Mouse (Mus musculus): ENCODE measurements around the gene Smc3.
A peak's percentile ranks its signal among the peaks of the same experiment; 100 is the strongest.
"Not testable (repeated sequence)": the region's sequence is repeated elsewhere in the genome, so short reads cannot be mapped to it uniquely, and the experiment has no call there.

Gene Smc3

DNA sequence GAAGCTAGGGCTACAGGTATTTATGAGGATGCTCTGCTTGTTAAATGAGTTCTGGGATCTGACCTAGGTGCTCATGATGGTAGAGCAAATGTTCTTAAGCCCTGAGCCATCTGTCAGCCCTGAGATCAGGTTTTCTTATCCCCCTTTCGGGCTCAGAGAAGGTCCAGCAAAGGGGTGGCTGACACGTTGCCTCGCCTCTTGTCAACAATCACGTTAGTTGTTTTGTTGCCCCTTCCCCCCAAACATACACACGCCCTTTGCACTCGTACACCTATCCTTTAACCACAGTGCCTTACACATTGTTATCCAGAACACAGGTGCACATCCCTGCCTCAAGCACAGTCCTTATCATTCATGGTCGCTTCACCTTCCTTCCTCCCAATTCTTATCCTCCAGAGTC, 50.7 kb downstream of the Smc3 start:
- DNase-seq (ENCODE audit: inconsistent age in 2 of 2, low spot score in 1 of 2) = no peak

DNA sequence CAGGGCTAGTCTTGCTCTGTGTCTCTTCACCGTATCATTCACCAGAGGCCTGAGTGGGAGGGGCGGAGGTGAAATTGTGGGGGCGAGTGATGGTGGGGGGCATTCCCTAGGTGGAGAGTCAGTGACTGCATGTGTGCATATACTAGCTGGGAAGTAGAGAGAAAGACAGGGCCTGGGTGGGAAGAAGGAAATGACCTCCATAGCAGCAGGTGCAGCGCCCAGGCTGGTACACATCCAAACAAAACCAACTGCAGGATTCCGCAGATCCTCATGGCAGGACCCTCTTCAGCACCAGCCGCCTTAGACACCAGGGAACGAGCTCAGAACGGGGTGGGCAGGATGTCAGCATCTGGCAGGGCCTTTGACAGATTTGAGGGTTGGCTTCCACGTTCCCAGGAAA, 52.1 kb downstream of the Smc3 start:
- no peak for DNase-seq (ENCODE audit: inconsistent age in 2 of 2, low spot score in 1 of 2)

DNA sequence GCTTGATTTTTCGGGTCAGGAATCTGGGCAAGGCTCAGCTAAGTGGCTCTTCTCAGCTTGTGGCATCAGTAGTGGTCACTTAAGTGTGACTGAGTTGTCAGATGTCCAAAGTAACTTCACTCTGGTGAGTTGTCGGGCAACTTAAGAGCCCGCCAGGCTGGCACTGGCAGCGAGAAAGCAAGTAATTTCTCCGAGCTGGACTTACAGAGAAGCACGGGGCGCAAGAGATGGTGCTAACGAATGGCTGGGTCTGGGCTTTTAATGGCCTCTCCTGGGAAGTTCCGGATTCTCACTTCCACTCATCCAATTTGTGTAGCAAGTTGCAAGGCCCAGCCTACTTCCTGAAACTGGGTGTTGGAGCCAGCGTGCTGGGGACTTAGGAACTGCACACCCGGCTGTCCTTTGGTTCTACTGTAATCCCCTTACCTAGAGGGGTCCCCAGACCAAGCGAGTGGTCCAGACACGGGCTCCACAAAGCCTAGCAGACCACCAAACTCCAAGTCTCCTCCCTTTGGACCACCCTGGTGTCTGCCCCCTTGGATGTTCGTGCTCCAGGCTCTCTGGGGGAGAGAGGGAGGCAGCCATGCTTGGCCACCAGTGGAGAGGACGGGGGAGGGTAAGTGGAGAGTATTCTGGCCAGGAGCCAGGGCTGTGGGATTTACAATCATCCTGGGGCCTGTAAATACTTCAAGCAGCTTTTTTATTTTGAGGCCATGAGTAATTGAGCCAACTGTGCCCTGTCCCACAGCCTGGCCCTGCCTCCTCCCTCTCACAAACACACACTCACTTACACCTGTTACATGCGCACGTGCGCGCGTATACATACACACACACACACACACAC, 53.6 kb downstream of the Smc3 start:
- DNase-seq (ENCODE audit: inconsistent age in 2 of 2, low spot score in 1 of 2) = no peak

DNA sequence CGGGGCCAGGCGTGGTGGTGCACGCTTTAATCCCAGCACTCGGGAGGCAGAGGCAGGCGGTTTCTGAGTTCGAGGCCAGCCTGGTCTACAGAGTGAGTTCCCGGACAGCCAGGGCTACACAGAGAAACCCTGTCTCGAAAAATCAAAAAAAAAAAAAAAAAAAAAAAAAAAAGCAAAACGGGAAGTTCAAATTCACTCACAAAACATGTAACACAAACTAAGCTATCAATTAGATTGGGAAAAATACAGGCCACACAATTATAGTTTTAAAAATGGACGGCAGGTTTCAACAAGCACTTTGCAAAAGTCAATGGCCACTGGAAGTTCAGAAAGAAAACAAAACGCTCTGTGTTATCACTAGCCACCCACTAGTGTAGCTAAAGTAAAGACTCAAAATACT, 56.2 kb downstream of the Smc3 start:
- not testable (repeated sequence) for DNase-seq (ENCODE audit: inconsistent age in 2 of 2, low spot score in 1 of 2)

DNA sequence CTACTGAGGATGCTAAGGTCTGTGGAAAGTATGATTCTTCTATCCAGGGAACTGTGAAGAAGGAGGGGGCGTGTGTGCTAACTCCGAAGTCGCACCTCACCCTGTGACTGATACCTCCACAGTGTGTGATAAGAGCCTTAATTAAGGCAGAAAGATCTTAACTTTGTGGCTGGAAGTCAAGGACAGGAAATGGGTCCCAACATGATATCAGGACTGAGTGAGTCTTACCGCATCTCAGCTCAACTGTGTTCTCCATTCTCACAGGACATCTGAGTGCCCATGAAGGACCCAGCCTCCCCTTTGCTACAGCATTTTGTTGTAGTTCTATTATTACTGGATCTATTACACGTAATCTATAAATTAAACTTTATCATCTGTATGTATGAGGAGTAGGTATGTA, 57.2 kb downstream of the Smc3 start:
- no peak for DNase-seq (ENCODE audit: inconsistent age in 2 of 2, low spot score in 1 of 2)

DNA sequence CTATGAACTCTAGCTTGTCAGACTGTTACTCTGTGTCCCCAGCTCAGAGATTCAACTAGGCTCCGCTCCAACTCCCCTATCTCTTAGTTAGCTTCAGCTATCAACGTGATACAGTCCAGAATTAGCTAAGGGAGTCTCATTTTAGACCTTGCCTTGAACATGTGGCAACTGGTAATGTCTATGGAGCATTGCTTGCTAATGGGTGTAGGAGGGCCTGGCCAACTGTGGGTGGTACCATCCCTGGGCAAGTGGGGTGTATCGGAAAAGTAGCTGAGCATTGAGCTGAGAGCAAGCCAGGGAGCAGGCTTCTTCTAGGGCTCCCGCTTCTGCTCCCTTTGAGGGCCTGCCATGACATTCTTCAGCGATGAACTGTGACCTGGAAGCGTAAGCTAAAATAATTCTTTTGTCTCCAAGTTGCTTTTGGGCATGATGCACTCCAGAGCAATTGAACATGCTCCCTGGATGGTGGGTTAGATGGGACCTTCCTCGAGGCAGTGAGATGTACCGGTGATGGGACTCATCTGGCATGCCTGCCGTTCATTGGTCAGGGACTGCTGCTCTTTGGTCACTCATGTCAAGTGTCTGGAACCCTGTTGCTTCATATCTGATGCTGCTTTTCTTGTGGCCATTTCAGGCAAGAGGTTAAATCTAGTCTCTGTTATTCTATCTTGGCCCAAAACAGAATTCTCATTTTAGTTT, 60.7 kb downstream of the Smc3 start:
- no peak for DNase-seq (ENCODE audit: inconsistent age in 2 of 2, low spot score in 1 of 2)

DNA sequence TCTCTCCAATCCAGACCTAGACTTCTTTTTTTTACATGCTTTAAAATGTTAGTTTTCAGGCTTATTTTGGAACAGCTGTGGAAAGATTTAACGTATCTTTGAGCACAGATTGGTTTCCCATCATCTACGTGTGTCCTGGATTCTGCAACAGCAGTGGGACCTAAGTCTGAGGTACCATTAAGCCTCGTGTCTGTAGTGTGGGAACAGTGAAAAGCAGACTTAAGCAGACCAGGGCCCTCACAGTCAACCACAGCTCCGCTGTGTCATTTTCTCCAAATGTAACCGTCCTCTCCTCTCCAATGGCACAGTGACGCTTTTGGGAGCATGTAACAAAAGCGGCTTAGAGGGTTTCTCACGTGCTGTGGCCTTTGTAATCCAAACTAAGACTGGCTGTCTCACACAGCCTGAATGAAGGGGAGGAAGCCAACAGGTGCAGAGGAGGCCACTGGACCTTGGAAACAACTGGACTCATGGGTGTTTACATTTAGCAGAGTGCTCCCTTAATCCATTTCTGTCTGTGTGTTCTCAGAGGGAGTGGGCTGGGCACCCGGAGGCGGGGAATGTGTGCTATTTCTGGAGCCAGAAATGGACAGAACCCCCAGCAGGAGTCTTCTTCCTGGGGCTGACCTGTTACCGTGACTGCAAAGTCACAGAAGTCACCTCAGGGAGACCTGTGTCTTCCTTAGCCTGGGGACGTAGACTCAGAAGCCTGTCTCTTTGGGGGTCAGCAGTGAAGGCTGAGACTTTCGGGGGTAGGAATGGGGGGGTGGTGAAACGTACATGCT, 61.9 kb downstream of the Smc3 start:
- no peak for DNase-seq (ENCODE audit: inconsistent age in 2 of 2, low spot score in 1 of 2)

DNA sequence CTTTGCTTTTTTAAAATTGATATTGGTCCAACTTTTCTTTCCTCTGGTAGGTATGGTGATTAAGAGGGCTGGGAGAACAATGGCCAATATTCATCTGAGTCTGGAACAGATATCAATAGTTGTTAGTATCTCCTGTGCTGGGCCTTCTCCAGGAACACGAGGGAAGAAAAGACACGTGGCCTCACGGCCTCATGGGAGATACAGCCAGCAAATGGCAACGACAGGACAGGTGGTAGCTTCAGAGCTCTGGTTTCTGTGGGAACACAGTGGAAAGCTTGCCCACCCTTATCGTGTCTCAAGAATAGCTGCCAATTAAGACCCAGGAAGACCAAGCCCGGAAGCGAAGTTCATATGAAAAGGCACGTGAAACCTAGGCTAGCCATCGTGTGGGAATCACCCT, 64.6 kb downstream of the Smc3 start:
- DNase-seq (ENCODE audit: inconsistent age in 2 of 2, low spot score in 1 of 2) = no peak

DNA sequence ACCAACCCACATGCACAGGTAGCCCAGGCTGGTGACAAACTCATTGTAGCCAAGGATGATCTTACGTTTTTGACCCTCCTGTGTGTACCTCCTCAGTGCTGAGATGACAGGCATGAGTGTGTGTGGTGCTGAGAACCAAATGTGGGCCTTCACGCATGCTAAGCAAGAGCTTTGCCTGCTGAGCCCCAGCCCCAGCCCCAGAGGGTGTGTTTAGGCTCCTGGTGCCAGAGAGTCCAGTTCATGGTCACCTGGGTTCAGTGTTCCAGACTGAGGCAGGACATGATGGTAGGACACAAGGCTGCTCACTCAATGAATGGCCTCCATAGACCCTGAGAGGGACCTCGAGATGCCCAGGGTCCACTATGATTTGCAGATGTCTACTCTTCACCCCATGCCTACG, 65.2 kb downstream of the Smc3 start:
- DNase-seq (ENCODE audit: inconsistent age in 2 of 2, low spot score in 1 of 2) = no peak

DNA sequence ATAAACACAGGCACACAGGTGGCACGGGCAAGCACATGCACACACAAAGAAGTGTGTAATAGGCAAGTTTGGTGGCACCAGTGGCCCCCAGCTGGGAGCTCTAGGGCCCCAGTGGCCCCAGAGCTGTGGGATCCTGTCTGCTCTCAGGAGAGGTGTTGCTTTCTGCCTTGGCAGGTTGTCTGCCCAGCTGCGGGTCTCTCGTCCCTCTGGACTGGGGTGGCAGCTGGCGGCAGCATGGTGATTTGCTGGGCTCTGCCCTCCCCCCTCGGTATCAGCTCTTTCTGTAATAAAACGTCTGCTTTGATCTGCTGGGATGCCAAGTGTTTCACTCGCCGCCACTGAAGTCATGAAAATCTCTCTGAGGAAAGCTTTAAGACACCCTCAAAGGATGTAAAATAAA, 66.5 kb downstream of the Smc3 start:
- no peak for DNase-seq (ENCODE audit: inconsistent age in 2 of 2, low spot score in 1 of 2)

DNA sequence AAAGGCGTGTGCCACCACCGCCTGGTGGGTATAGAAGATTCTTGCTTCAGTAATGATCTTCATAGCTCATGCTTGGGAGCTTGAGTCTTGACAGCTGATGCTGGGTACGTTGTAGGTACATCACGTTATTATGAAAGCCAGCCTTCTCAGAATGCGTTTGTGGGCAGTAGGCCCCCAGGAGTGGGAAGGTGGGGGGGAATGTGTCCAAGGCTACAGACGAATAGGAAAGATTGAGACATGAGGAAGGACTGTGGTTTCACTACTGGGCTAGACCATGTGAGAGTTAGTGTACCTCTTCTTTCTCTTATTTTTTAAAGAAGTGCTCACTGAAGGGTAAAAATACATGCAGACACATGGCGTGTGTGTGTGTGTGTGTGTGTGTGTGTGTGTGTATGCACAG, 68.6 kb downstream of the Smc3 start:
- no peak for DNase-seq (ENCODE audit: inconsistent age in 2 of 2, low spot score in 1 of 2)

DNA sequence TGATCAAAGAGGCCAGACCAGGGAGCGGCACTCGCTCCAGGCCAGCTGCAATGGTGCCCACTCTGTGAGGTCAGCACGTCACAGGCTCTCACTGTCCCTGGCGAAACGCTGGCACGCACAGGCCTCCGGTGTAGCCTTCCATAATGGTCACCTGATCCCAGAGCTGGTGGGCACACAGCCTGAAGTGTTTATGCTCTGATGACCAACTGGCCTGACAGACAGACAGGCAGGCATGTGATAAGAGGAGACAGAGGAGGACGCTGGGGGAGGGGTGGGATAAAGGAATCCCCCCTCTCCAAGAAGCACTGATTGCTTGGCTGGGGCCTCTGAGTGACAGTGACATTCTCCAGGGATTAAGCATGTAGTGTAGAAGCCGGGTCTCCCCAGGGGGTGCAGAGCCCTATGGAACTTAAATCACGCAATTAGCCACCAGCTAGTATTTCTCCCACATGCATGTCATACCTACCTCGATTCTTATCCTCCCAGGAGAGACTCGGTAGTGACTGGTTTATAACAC, 70.5 kb downstream of the Smc3 start:
- no peak for DNase-seq (ENCODE audit: inconsistent age in 2 of 2, low spot score in 1 of 2)

DNA sequence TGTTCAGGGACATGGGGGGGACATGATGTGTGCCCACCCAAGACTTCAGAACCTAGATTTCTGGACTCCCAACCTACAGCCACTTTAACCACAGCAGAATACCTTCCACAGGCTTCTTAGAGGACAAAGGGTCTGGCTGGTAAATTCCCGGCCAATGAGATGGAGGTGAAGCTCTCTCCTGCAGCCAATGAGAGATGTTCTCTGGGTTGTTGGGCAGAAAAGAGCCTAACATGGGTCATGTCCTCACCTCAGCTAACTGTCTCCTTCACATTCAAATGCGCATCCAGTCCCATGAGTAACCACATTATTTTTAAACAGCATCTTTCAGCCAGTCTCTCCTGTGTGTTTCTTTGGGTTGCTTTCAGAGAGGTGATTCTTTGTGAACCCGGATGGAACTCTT, 71.2 kb downstream of the Smc3 start:
- DNase-seq (ENCODE audit: inconsistent age in 2 of 2, low spot score in 1 of 2) = no peak

DNA sequence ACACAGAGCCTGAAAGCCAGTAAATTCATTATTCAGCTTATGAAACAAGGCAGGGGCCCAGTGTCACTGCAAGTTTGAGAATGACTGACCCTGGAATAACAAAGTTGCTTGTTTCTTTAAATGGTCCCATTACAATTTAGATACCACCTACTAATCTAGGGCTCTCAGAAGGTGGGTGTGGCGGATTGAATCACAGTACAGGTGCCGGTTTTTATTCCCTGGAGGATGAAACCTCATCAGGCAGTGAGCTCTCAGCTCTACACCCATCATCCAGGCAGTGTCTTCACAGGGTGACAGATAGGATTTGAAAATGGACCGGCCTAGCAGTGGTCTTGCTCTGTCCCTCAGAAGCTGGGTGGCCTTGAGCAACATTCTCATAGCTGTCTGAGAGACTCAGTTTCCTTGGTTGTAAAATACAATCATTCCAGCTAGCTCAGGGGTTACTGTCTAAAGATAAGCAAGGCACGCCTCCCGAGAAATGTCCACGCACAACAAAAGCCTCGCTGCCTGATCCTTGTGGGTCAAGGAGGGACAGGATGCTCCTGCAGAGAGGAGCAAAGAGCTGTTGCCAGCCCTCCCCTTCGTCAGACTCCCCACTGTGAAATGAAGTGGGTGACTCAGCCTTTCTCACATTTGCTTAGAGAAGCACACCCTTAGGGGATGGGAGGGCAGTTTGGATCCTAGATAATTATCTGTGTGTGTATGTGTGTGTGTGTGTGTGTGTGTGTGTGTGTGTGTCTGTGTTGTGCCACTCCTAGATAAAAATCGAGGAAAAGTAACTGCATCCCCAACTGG, 74.1 kb downstream of the Smc3 start:
- DNase-seq (ENCODE audit: inconsistent age in 2 of 2, low spot score in 1 of 2) = no peak

DNA sequence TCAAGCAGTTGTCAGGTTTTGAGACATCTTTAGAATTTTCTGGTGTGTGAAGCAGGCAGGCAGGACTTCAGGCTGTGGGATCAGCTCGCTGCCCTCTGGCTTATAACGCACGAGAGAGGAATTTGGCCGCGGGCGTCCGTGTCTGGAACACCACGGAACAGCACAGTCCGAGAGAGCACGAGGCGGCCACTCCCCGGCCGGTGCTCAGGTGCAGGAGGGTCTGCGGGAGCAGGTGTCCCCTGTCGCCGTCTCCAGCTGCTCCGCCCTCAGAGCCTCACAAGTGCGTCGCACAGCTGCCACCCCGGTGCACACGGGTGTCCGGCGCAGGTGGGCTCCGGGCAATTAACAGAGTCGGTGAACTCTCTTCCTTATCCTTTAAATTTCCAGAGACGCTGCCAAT, 76.0 kb downstream of the Smc3 start:
- no peak for DNase-seq (ENCODE audit: inconsistent age in 2 of 2, low spot score in 1 of 2)

DNA sequence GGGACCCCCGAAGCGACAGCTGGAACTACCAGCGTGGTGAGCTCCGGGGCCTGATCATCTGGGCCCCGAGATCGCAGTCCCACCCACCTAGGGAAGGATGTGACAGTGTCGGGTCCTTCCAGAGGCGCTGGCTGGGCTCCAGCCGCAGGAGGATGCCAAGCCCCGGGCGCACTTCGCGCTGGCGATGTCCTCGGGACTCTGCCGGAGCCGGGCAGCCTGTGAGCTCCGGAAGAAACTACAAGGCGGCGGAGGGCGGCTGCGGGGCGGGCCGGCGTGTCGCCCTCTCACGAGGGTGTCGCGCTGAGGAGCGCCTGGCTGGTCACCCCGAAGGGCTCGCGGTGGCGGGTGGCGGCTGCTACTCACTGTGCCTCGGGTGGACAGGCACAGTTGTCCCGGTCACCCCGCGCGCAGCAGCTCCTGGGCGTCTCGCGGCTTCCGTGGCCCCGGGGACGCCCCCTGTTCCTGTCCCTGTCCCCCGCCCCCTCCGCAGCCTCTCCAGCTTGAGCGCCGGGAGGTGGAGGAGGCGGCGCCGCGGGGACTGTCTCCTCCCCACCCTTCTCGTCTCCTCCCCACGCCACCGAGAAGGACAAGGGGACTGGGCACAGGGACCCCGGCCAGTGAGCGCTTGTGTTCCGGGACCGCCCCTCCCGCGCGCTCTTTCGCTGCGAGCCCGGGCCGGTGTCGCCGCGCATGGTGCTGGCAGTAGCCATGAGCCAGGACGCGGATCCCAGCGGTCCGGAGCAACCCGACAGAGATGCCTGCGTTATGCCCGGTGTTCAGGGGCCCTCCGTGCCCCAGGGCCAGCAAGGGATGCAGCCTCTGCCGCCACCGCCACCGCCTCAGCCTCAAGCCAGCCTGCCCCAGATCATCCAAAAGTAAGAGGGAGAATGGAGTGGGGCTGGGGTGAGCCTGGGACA, 76.8 kb downstream of the Smc3 start, which contains the start of gene Rbm20:
Rbm20 (plus strand) TSS at position 589 of the 917 bp plus-strand sequence.
- peak; percentile 48 to 76 for DNase-seq (ENCODE audit: inconsistent age in 2 of 2, low spot score in 1 of 2)

DNA sequence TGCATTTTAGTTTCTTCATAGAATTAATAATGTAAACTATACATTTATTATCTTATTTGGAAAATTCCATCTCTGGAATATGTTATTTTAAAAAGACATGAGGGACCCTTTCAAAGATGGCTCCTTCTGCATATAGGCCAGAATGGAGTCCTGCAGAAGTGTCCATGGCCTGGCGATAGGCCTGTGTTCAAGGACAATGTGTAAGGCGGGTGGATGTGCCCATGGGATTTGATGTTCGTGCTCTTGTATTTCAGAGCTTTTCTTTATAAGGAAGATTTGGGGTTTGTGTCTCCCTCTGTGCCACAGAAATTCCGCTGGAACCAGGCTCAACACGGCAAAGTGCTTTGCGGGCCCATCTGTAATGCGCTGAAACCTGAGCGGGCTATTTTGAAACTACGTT, 79.0 kb downstream of the Smc3 start:
- no peak for DNase-seq (ENCODE audit: inconsistent age in 2 of 2, low spot score in 1 of 2)

DNA sequence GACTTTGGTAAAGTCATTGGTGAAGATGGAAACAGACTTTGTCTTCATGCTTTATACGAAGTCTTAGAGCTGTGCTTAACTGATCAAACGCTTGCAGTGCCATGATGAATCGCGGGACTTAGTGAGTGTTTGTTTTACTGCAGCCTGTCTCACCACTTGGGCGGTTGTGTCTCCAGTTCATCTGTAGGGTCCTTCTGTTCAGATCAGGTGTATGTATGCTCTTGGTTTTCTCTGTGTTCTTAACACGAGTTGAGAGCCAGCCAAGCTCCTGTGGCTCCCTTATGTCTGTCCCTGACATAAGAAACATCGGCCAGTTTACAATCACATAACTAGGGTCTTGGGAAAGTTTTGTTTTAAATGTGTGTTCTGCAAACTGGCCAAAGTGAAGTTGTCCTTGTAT, 79.8 kb downstream of the Smc3 start:
- DNase-seq (ENCODE audit: inconsistent age in 2 of 2, low spot score in 1 of 2) = no peak

DNA sequence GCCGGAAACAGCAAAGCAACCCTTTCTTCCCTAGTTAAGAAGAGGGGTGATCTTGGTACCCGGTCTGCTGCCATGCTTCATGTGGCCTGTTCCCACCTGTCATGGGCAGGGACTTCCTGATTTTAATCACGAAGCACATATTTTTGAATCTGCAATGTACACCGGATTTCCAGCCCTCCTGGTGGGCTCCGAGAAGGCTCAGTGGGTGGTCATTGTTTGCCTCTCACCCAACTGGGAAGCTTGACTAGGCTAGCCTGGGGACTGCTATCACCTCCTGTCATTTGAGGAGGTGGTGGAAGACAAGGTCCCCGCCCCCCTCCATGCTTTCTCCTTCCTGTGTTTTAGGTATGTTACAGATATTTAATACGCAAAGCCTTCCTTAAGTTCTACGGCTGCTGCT, 82.2 kb downstream of the Smc3 start:
- no peak for DNase-seq (ENCODE audit: inconsistent age in 2 of 2, low spot score in 1 of 2)

DNA sequence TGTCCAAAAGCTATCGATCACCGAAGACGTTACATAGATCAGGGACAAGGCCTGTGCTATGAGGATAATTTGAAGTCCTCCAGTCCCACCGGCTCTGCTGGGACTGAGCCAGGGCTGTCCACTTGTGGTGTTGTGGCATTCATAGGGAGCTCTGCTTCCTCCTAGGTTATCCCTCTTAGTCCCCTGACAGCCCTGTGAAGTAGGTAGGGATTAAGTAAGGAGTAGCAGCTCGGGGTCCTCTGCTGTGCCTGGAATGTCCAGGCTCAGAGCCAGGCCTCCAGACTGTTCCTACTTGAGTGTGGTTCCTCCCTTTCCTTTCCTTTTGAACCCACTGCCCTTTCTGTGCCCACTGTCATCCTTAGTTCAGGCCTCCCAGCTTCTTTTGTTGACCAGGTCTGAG, 87.4 kb downstream of the Smc3 start:
- no peak for DNase-seq (ENCODE audit: inconsistent age in 2 of 2, low spot score in 1 of 2)

Data from adrenal gland, adult (tissue).